Mouse (Mus musculus) lung, postnatal 4 days (tissue): ENCODE data around the gene Mrm3.

ENCODE experiments used
- DNase-seq, 2 experiments: peaks; one replicate each; pipeline ENCODE4 v3.0.0; 2021

Mrm3 gene

GRCm38 (mm10) chr11:76253145-76253917 is 9.8 kb downstream of the Mrm3 start:
- peak; percentile 83 to 90 for DNase-seq

GRCm38 (mm10) chr11:76253918-76254264 is 10.4 kb downstream of the Mrm3 start:
- DNase-seq = peak in 1 of 2 experiments; percentile 64

GRCm38 (mm10) chr11:76255431-76256001 is 12.0 kb downstream of the Mrm3 start:
- DNase-seq = peak in 1 of 2 experiments; percentile 38

- no peak for DNase-seq
These were observed 12.6 kb downstream of the Mrm3 start for GRCm38 (mm10) chr11:76256129-76256528.

- no peak for DNase-seq
These were observed 13.9 kb downstream of the Mrm3 start for GRCm38 (mm10) chr11:76257386-76257785.

- DNase-seq = no peak
These were observed 15.0 kb downstream of the Mrm3 start for GRCm38 (mm10) chr11:76258511-76258910.

- no peak for DNase-seq
These were observed 16.9 kb downstream of the Mrm3 start for GRCm38 (mm10) chr11:76260208-76261050.

- peak in 1 of 2 experiments; percentile 24 for DNase-seq
These were observed 17.7 kb downstream of the Mrm3 start for GRCm38 (mm10) chr11:76261224-76261623.

GRCm38 (mm10) chr11:76262611-76263351 is 19.3 kb downstream of the Mrm3 start:
- no peak for DNase-seq

- no peak for DNase-seq
These were observed 24.0 kb downstream of the Mrm3 start for GRCm38 (mm10) chr11:76267550-76267949.

GRCm38 (mm10) chr11:76268001-76268459 is 24.5 kb downstream of the Mrm3 start:
- DNase-seq = no peak

GRCm38 (mm10) chr11:76268521-76269065 is 25.1 kb downstream of the Mrm3 start:
- DNase-seq = no peak

GRCm38 (mm10) chr11:76272440-76272839 is 28.9 kb downstream of the Mrm3 start:
- no peak for DNase-seq

- no peak for DNase-seq
These were observed 35.7 kb downstream of the Mrm3 start for GRCm38 (mm10) chr11:76278960-76279852.

- DNase-seq = no peak
These were observed 36.5 kb downstream of the Mrm3 start for GRCm38 (mm10) chr11:76279971-76280370.

- no peak for DNase-seq
These were observed 40.3 kb downstream of the Mrm3 start for GRCm38 (mm10) chr11:76283841-76284240.

GRCm38 (mm10) chr11:76285431-76286075 is 42.0 kb downstream of the Mrm3 start:
- peak in 1 of 2 experiments; percentile 26 for DNase-seq

GRCm38 (mm10) chr11:76286534-76287126 is 43.1 kb downstream of the Mrm3 start:
- DNase-seq = no peak

- no peak for DNase-seq
These were observed 43.8 kb downstream of the Mrm3 start for GRCm38 (mm10) chr11:76287301-76287700.

GRCm38 (mm10) chr11:76288645-76289044 is 45.1 kb downstream of the Mrm3 start:
- no peak for DNase-seq
